Mouse (Mus musculus) ES-E14 (cell line): ENCODE results near the gene Casp7.

Experiments
- CHD2 ChIP-seq: IDR thresholded peaks from 2 replicates; pipeline ENCODE4 v1.6.1; 2014; ENCODE audit warnings: mild to moderate bottlenecking, low read depth, low read length, inconsistent platforms
- MAFK ChIP-seq: IDR thresholded peaks from 2 replicates; pipeline ENCODE4 v1.6.1; 2014; ENCODE audit warnings: mild to moderate bottlenecking, low read depth, low read length, inconsistent platforms; ENCODE audit not compliant: insufficient read depth
- ZC3H11A ChIP-seq: IDR thresholded peaks from 2 replicates; pipeline ENCODE4 v1.6.1; 2012; ENCODE audit warnings: low read depth, mild to moderate bottlenecking, inconsistent platforms, low read length, borderline replicate concordance
- ZNF384 ChIP-seq: IDR thresholded peaks from 2 replicates; pipeline ENCODE4 v1.6.1; 2012; ENCODE audit warnings: low read depth, low read length, inconsistent platforms

DNA sequence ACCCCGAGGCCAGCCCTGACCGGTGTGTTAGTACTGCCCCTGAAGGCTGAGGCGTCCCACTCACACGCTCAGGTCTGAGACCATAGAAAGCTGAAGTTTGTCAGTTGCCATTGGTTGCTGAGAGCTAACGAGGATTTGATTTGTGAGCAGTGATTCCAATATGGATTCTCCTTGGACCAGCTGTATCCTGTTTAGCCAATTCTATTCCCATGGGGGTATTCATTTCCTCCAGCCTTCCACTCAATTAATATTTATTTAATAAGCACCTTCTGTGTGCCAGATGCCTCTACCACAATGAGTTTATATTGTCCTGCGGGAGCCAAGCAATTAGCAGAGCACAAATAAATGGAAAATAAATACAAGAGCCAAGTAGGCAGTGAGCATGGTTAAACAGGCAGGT is 4.9 kb downstream of the Casp7 start:
- TF ChIP-seq ZC3H11A (no peak), CHD2 (no peak), ZNF384 (no peak), MAFK (no peak)
